Mouse (Mus musculus) T-helper 17 cell (primary cell): ENCODE results near the gene Rfx2.

Experiments used
- in situ Hi-C, 2 experiments: fragments of 300-600 bp; cut with MboI, MseI; formaldehyde crosslinking; loops; 1 replicate in 1 of 2; 2 replicates in 1 of 2; pipeline ENCODE4 v1.15.1; 2025; ENCODE audit warnings: high pct_unique_total_duplicates in 2 of 2

The Rfx2 gene

GRCm38 (mm10) chr17:56830411-56831110 is at the start of gene Rfx2:
Gene Rfx2, minus strand, starts transcription at chr17:56831013.
- in situ Hi-C loops, result no loop called here

GRCm38 (mm10) chr17:56877426-56877825 is 46.6 kb upstream of the Rfx2 start:
- in situ Hi-C loops, result no loop called here

- in situ Hi-C loops, result no loop called here
Observed at GRCm38 (mm10) chr17:56876981-56877380, 46.2 kb upstream of the Rfx2 start.

GRCm38 (mm10) chr17:56876465-56876864 is 45.7 kb upstream of the Rfx2 start:
- in situ Hi-C loops, result no loop called here

- in situ Hi-C loops, result no loop called here
Observed at GRCm38 (mm10) chr17:56874936-56875651, 44.3 kb upstream of the Rfx2 start, which contains the start of gene 1700061G19Rik. Gene 1700061G19Rik, plus strand, starts transcription at chr17:56875477.

DNA sequence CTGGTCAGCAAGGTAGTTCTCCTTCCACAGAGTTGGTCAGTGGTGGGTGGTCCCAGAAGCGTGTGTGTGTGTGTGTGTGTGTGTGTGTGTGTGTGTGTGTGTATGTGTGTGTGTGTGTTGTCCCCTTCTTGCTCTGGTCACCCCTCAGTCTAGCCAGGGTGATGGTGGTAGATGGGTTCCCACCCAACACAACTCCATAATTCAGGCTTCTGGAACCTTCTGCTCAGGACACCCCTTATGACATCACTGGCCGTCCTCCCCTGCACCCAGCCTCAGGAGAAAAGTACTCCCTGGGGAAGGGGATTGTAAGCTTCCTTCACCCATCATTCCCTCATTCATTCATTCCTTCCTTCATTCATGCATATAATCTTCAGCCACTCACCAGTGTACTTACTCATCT is 43.4 kb upstream of the Rfx2 start, which contains the start of gene Acsbg2:
TSS of gene Acsbg2 (minus strand) at position 211 of the 400 bp plus-strand sequence.
- in situ Hi-C loops, result no loop called here

DNA sequence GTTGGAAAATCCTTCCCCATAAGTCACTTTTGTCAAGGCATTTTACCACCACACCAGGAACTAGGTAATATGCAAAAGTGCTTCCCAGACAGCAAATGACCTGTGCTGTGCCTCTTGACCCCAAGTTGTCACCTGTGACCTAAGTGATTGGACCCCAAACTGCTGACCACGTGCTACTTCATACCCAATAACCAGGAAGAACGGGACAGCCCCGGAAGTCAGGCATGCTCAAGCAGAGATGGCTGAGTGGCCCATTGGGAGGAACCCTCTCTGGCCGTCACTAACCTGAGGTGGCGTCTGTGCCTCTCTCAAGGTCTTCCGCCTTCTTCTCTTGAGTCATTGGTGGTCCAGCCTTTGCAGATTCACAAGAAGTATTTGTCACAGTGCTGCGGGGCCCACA is 41.7 kb upstream of the Rfx2 start:
- in situ Hi-C loops, result no loop called here

DNA sequence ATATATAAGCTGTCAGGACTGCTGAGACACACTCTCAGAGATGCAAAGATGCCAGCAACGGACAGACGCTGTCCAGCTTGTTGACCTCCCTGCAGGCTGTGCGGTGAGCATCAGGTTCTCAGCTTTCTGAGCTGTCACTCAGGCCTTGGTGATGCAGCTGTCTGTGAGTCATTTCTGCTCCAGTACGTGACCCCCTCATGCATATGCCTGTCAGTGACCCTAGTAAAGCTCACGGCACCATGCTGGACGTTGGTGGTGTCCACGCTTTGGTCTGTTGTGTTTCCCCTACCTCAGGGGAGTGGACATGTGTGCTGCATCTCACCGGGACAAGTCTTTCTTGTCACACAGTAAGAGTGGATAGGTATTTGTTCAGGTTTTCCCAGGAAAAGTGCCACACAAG is 41.0 kb upstream of the Rfx2 start:
- in situ Hi-C loops, result no loop called here

DNA sequence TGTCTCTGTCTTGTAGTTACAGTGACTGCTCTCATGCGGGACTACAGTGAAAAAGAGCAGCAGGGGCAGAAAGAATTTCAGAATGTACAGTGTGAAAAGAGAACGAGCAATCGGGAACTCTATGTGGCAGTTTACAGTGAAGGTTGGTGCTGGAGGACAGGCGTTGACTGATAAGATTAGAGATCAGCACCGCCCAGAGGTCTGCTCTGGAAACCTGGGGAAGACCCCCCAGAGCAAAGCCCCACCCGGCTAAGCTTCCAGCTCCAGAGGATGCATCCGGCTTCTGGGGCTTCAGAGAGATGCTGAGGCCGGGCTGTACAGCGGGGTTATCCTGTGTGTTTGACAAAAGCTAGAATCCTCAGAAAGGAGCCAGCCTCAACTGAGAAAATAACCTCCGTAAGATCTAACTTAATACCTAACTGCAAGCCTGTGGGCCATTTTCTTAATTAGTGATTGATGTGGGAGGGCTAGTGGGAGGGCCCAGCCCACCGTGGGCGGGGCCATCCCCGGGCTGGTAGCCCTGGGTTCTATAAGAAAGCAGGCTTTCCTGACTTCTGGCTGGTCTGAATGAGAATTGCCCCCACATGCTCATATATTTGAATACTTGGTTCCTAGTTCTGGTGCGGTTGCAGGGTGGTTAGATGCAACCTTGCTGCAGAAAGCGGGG is 39.6 kb upstream of the Rfx2 start:
- in situ Hi-C loops, result no loop called here

DNA sequence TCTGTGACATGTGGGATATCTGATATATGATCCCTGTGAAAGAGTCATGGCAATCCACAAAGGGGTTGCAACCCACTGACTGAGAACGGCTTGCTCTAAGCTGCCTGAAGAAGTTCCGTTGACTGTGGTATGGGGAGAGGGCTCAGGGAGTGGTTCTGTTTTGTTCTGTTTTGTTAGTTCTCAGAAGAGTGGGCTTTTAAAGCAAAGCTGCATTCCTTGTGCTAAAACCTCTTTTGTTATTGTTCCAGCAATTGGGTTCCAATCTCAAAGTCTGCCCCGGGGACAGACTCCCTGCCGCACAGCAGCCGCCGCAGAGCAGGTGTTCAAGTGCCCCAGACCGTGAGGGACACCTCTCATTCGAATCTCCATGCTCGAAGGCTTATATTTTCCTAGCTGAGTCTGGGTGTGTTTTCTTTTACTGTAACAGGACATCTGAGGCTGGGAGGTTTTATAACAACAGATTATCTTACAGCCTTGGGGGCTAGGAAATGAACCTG is 38.7 kb upstream of the Rfx2 start:
- in situ Hi-C loops, result no loop called here

GRCm38 (mm10) chr17:56866071-56866470 is 35.3 kb upstream of the Rfx2 start:
- in situ Hi-C loops, result no loop called here

GRCm38 (mm10) chr17:56861197-56861596 is 30.4 kb upstream of the Rfx2 start:
- in situ Hi-C loops, result no loop called here

DNA sequence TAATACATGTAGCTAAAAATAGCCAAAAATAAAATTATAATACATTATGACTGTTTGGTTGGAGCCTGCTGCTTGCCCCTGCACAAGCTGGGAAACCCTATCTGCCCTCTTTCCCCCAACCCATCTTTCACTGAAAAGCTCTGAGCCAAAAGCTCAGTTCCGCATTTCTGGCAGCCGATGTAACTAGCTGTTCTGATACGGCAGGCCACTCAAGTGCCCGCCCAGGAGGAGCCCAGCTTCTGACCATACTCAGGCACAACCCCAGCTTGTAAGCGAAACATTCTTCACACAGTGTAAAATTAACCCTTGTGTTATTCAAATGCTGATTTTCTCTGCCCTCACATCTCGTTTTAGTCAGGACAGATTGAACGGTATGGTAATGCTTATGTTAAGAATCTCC is 28.1 kb upstream of the Rfx2 start:
- in situ Hi-C loops, result no loop called here

DNA sequence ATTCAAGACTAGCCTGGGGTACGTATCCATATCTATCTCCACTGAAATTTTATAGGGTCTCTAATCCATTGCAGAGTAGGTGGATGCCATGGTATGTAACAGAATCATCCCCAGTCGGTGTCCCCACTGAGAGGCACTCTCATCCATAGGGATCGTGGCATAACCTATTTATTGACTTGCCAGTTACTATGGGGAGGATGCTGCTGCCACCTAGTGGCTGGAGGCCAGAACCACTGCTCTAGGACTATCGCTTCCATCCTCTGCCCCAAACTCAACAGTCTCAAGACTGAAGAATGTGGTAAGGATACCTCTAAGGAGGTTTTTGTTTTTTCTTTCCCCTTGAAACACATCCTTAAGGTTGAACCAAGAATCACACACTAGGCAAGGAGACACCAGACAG is 27.4 kb upstream of the Rfx2 start:
- in situ Hi-C loops, result no loop called here

DNA sequence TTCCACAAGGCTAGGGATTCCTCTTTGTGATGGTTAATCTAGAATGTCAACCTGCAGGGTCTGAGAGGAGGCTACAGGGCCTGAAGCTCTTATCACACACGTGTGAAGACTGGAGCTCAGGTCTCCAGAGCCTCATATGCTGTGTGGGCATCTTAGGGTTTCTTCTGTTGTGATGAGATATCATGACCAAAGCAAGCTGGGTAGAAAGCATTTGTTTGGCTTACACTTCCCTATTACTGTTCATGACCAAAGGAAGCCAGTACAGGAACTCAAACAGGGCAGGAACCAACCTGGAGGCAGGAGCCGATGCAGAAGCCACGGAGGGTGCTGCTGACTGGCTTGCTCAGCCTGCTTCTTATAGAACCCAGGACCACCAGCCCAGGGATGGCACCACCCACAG is 24.6 kb upstream of the Rfx2 start:
- in situ Hi-C loops, result no loop called here

GRCm38 (mm10) chr17:56851167-56851566 is 20.4 kb upstream of the Rfx2 start:
- in situ Hi-C loops, result no loop called here

GRCm38 (mm10) chr17:56849710-56850109 is 18.9 kb upstream of the Rfx2 start:
- in situ Hi-C loops, result loop anchor here in 1 of 2 experiments (5.0 kb wide), 1 partner anchor 42 kb away; no protein-coding TSS in a partner anchor

DNA sequence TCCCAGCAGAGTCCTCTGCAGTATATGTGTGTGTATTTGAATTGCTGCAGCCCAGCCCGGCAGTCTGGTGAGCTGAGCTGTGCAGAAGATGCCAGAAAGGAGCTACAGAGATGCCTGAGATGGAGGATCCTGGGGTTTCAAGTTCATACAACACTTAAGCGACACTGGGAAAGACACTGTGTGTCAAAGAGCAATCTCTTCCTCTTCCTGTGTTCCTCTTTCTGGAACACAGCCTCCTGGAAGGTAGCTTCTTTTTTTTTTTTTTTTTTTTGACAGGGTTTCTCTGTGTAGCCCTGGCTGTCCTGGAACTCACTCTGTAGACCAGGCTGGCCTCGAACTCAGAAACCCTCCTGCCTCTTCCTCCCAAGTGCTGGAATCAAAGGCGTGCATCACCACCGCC is 18.0 kb upstream of the Rfx2 start:
- in situ Hi-C loops, result loop anchor here in 1 of 2 experiments (5.0 kb wide), 1 partner anchor 41 kb away; no protein-coding TSS in a partner anchor

DNA sequence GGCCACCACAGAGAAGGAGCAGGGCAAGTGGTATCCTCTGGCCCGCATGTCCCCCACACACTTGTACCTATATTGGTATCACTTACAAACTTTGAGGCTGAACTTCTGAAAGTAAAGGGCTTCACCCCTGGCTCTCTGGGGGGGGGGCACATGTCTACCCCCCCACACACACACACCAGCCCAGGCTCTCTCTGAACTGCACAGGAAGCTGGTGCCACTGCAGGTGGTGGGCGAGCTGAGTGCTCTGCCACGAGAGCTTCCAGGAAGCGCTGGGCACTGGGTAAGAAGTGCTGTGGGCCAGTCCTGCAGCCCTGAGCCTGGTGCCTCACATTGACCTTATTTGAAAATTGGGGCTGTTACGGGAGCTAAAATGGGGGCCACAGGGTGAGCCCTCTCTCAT is 12.9 kb upstream of the Rfx2 start:
- in situ Hi-C loops, result no loop called here

DNA sequence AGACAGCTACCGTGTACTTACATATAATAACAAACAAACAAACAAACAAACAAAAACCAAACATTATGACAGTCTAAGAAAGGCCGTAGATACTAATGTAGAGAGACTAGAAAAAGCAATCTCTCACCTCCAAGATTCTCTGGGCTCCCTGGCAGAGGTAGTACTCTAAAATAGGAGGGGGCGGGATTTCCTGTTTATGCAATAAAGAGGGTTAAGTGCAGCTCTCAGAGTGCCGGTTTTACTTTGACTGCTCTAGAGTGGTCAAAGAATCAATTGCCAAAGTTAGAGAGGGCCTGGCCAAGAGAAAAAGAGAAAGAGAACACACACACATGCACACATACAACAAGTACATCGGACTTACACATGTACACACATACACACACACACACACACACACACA is 11.4 kb upstream of the Rfx2 start:
- in situ Hi-C loops, result no loop called here

- in situ Hi-C loops, result no loop called here
Observed at GRCm38 (mm10) chr17:56840524-56840923, 9.7 kb upstream of the Rfx2 start.

- in situ Hi-C loops, result no loop called here
Observed at GRCm38 (mm10) chr17:56836336-56836735, 5.5 kb upstream of the Rfx2 start.
